Mouse (Mus musculus) cerebellum, adult 2 months (tissue): ENCODE results near the gene Itgb6. TPM values are rescaled to one million over a fixed set of nuclear protein-coding genes. Genes with fewer than 3 reads are reported as not detected.

Experiments
- DNase-seq, 2 experiments: peaks; one replicate each; pipeline ENCODE4 v3.0.0; 2021
- H3K27ac ChIP-seq: fragments of 200-500 bp; 2 replicates; pipeline ENCODE4 v1.5.1; 2012; ENCODE audit warnings: low read length, control low read depth, inconsistent platforms; ENCODE audit not compliant: insufficient read depth
- H3K27me3 ChIP-seq: fragments of 200-500 bp; 2 replicates; pipeline ENCODE4 v1.6.1; 2012; ENCODE audit warnings: inconsistent platforms, mild to moderate bottlenecking, low read length, moderate library complexity; ENCODE audit not compliant: control insufficient read depth, insufficient read depth
- H3K4me1 ChIP-seq: fragments of 200-500 bp; 2 replicates; pipeline ENCODE4 v1.6.1; 2011; ENCODE audit warnings: low read length; ENCODE audit not compliant: control insufficient read depth, insufficient read depth
- H3K4me3 ChIP-seq: fragments of 200-500 bp; replicated peaks from 2 replicates; pipeline ENCODE3; 2011; ENCODE audit warnings: mild to moderate bottlenecking, low read depth, low read length, control low read depth; ENCODE audit not compliant: insufficient read depth
- CTCF ChIP-seq: fragments of 200-500 bp; IDR thresholded peaks from 2 replicates; pipeline ENCODE4 v1.5.1; 2011; ENCODE audit warnings: low read depth, mild to moderate bottlenecking, control low read depth, low read length, moderate library complexity, borderline replicate concordance; ENCODE audit not compliant: insufficient read depth
- POLR2A ChIP-seq: fragments of 200-500 bp; IDR thresholded peaks from 2 replicates; pipeline ENCODE4 v1.6.1; 2011; ENCODE audit warnings: low read length, control low read depth, borderline replicate concordance; ENCODE audit not compliant: insufficient read depth
- WGBS: fragments of 180-500 bp; shearing (Covaris S2); methylation state at CpG from one replicate; pipeline ENCODE4 v1.1.7; 2018; 5-methylcytosine and 5-hydroxymethylcytosine counted together
- polyA plus RNA-seq: library from polyadenylated mRNA; depleted of rRNA; stranded (reverse); fragments of >200 nt; gene quantifications from 2 replicates; pipeline ENCODE4 v1.2.3, GENCODE M21; 2012

Gene Itgb6
- polyA plus RNA-seq, 1 experiment = 0.28 TPM

DNA sequence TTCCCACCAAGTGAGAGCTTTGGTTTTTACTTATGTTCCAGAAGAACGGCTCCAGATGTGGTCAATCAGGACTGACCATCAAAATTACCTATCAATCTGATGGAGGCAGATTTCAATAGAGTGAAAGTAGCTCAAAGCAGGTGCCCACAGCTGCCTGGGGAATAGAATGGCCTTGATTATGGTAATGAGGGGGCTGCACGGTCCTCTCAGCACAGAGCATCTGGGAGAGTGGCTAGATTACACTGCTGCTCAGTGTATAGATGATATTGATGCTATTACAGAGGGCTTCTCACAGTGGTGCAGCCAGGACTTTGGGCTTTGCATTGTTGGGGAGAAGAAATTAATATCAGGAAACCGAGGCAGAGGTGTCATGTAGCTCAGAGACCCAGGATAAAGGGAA, 110.8 kb downstream of the Itgb6 start:
- TF ChIP-seq POLR2A = no peak
- TF ChIP-seq CTCF = no peak
- Histone ChIP-seq H3K27ac (no peak overlapping the region), H3K27me3 (no peaks in the 10 kb centered on the region), H3K4me1 (no peaks in the 10 kb centered on the region), H3K4me3 (no peak overlapping the region)
- WGBS = 55% methylated on average over 3 of the region's 3 CpGs
- DNase-seq = no peak

GRCm38 (mm10) chr2:60609436-60610199, 112.8 kb downstream of the Itgb6 start:
- no peak for TF ChIP-seq POLR2A
- no peak for TF ChIP-seq CTCF
- Histone ChIP-seq H3K27me3 (no peaks in the 10 kb centered on the region), H3K4me3 (no peak overlapping the region), H3K27ac (no peak overlapping the region), H3K4me1 (no peaks in the 10 kb centered on the region)
- 80% methylated on average over 8 of the region's 8 CpGs for WGBS
- DNase-seq = no peak

- Histone ChIP-seq H3K4me1 (no peaks in the 10 kb centered on the region), H3K4me3 (no peak overlapping the region), H3K27me3 (no peaks in the 10 kb centered on the region), H3K27ac (no peak overlapping the region)
- no peak for DNase-seq
- WGBS = 75% methylated on average over 4 of the region's 4 CpGs
- TF ChIP-seq POLR2A (no peak), CTCF (no peak)
Measured at GRCm38 (mm10) chr2:60607980-60608379, 114.5 kb downstream of the Itgb6 start.

DNA sequence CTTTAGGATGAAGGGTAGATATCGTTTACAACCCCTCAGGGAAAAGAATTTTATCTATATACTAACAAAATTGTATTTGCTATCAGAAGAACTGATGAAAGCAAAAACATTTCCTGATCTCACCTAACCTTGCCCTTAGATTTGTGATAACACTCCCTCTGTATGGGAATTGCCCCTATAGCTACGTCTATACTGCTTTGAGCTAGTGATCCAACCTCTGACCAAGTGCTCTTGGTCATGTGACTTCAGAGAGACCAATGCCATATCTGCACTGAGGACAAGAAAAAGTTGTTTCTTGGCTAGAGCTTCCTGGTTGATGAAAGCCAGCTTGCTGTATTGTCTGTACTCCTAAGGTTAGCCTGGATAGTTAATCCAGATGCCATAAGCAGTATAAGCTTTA, 121.1 kb downstream of the Itgb6 start:
- H3K4me1 ChIP-seq = no peaks in the 10 kb centered on the region
- H3K27me3 ChIP-seq = no peaks in the 10 kb centered on the region
- H3K27ac ChIP-seq = no peak overlapping the region
- no peak overlapping the region for H3K4me3 ChIP-seq
- 91% methylated on average over 2 of the region's 2 CpGs for WGBS
- no peak for DNase-seq
- TF ChIP-seq CTCF = no peak
- TF ChIP-seq POLR2A = no peak

GRCm38 (mm10) chr2:60600863-60601262, 121.6 kb downstream of the Itgb6 start:
- Histone ChIP-seq H3K27ac (no peak overlapping the region), H3K27me3 (no peaks in the 10 kb centered on the region), H3K4me3 (no peak overlapping the region), H3K4me1 (no peaks in the 10 kb centered on the region)
- TF ChIP-seq CTCF = no peak
- no peak for TF ChIP-seq POLR2A
- 54% methylated on average over 2 of the region's 2 CpGs for WGBS
- DNase-seq = no peak

- TF ChIP-seq POLR2A (no peak), CTCF (no peak)
- DNase-seq = no peak
- H3K27ac ChIP-seq = no peak overlapping the region
- WGBS = 94% methylated on average over 4 of the region's 4 CpGs
- no peak overlapping the region for H3K4me3 ChIP-seq
- no peaks in the 10 kb centered on the region for H3K4me1 ChIP-seq
- no peaks in the 10 kb centered on the region for H3K27me3 ChIP-seq
Measured at GRCm38 (mm10) chr2:60583416-60583815, 139.0 kb downstream of the Itgb6 start.

DNA sequence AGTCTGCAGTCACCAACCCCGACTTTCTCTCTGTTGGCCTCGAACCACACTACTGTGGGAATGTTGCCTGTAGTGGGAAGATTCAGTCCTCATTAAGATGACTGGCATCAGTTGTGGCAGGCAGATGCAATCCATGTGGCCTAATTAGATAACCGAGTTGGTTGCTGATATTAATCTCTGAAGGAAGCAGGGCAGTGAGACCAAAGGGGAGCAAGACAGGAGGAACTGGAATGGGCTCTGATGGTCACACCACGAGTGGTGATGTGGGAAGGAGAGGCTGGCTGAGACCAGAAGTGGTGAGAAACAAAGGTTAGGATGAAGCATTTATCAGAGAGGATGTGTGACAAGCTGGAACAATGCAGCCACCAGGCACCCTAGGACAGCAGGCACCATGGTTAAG, 167.9 kb downstream of the Itgb6 start:
- TF ChIP-seq CTCF (no peak), POLR2A (no peak)
- Histone ChIP-seq H3K4me3 (no peak overlapping the region), H3K4me1 (peaks cover 14% of the 10 kb centered on the region), H3K27ac (no peak overlapping the region), H3K27me3 (no peaks in the 10 kb centered on the region)
- 64% methylated on average over 4 of the region's 4 CpGs for WGBS
- no peak for DNase-seq
